Mouse (Mus musculus) ES-E14 (cell line): Measurements from ENCODE around the gene Usp50.

Experiments
- CHD2 ChIP-seq: IDR thresholded peaks from 2 replicates; pipeline ENCODE4 v1.6.1; 2014; ENCODE audit warnings: mild to moderate bottlenecking, low read depth, low read length, inconsistent platforms
- HCFC1 ChIP-seq: IDR thresholded peaks from 2 replicates; pipeline ENCODE4 v1.6.1; 2012; ENCODE audit warnings: low read length, inconsistent platforms, borderline replicate concordance; ENCODE audit not compliant: insufficient read depth
- MAFK ChIP-seq: IDR thresholded peaks from 2 replicates; pipeline ENCODE4 v1.6.1; 2014; ENCODE audit warnings: mild to moderate bottlenecking, low read depth, low read length, inconsistent platforms; ENCODE audit not compliant: insufficient read depth
- ZC3H11A ChIP-seq: IDR thresholded peaks from 2 replicates; pipeline ENCODE4 v1.6.1; 2012; ENCODE audit warnings: low read depth, mild to moderate bottlenecking, inconsistent platforms, low read length, borderline replicate concordance

DNA sequence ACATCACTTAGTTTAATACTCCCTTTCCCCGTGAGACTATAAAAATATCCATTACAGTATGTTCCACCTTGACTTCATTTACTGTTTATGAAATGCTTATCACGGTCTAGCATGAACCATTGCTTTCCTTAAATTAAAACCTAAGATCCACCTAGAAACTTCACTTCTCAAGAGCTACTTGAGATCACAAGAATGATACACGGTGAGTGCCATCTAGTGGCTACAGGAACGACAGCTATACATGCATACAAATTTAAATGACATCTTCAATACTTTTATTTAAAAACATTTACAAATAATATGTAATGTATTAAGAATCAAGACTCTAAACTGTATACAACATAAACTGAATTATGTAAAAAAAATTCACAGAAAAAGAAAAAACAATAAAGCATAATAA is 119.8 kb downstream of the Usp50 start:
- TF ChIP-seq MAFK (no peak), CHD2 (no peak), ZC3H11A (no peak), HCFC1 (no peak)
